Mouse (Mus musculus) thymus, adult 2 months (tissue): ENCODE data around the gene Hyal3. TPM values are rescaled to one million over a fixed set of nuclear protein-coding genes. Genes with fewer than 3 reads are reported as not detected.
A peak's percentile ranks its signal among the peaks of the same experiment; 100 is the strongest.

ENCODE experiments used
- DNase-seq: peaks from one replicate; pipeline ENCODE4 v3.0.0; 2021
- H3K27ac ChIP-seq: fragments of 200-500 bp; 2 replicates; pipeline ENCODE4 v1.5.1; 2012; ENCODE audit warnings: low read length, control low read depth; ENCODE audit not compliant: control insufficient read depth, insufficient read depth
- H3K27me3 ChIP-seq: fragments of 200-500 bp; 2 replicates; pipeline ENCODE4 v1.6.1; 2012; ENCODE audit warnings: mild to moderate bottlenecking, low read length, moderate library complexity, mixed read lengths; ENCODE audit not compliant: control insufficient read depth, insufficient read depth
- H3K36me3 ChIP-seq: fragments of 200-500 bp; 2 replicates; pipeline ENCODE4 v1.6.1; 2012; ENCODE audit warnings: mild to moderate bottlenecking, low read length, moderate library complexity; ENCODE audit not compliant: control insufficient read depth, insufficient read depth
- H3K4me1 ChIP-seq: fragments of 200-500 bp; replicated peaks from 2 replicates; pipeline ENCODE4 v1.6.1; 2012; ENCODE audit warnings: low read length; ENCODE audit not compliant: control insufficient read depth, insufficient read depth
- H3K4me3 ChIP-seq: fragments of 200-500 bp; 2 replicates; pipeline ENCODE4 v1.5.1; 2012; ENCODE audit warnings: mild to moderate bottlenecking, low read length, control low read depth, moderate library complexity; ENCODE audit not compliant: control insufficient read depth, insufficient read depth
- CTCF ChIP-seq: fragments of 200-500 bp; IDR thresholded peaks from 2 replicates; pipeline ENCODE4 v1.5.1; 2012; ENCODE audit warnings: mild to moderate bottlenecking, control low read depth, low read length, moderate library complexity, borderline replicate concordance; ENCODE audit not compliant: control insufficient read depth, poor library complexity, insufficient read depth; ENCODE audit errors: extremely low read depth
- POLR2A ChIP-seq: fragments of 200-500 bp; IDR thresholded peaks from 2 replicates; pipeline ENCODE4 v1.6.1; 2012; ENCODE audit warnings: mild to moderate bottlenecking, low read length, control low read depth, moderate library complexity; ENCODE audit not compliant: control insufficient read depth, poor library complexity, insufficient read depth; ENCODE audit errors: extremely low read depth
- WGBS: fragments of 180-500 bp; shearing (Covaris S2); methylation state at CpG from one replicate; pipeline ENCODE4 v1.1.7; 2018; 5-methylcytosine and 5-hydroxymethylcytosine counted together
- polyA plus RNA-seq: library from polyadenylated mRNA; depleted of rRNA; stranded (reverse); fragments of >200 nt; gene quantifications from 2 replicates; pipeline ENCODE4 v1.2.3, GENCODE M21; 2012; rRNA removed

Gene Hyal3
- polyA plus RNA-seq, 1 experiment, result 2.4 TPM

GRCm38 (mm10) chr9:107633091-107633660, 52.6 kb downstream of the Hyal3 start:
- H3K27ac ChIP-seq, result peak overlapping the region; percentile 80
- peak overlapping the region; percentile 85 for H3K4me3 ChIP-seq
- under 1% methylated on average over 33 of the region's 33 CpGs for WGBS
- DNase-seq, result peak; percentile 88
- peaks cover 52% of the 10 kb centered on the region for H3K4me1 ChIP-seq
- H3K36me3 ChIP-seq, result no peaks in the 10 kb centered on the region
- TF ChIP-seq POLR2A, result peak; percentile 98
- no peak for TF ChIP-seq CTCF
- H3K27me3 ChIP-seq, result no peaks in the 10 kb centered on the region

DNA sequence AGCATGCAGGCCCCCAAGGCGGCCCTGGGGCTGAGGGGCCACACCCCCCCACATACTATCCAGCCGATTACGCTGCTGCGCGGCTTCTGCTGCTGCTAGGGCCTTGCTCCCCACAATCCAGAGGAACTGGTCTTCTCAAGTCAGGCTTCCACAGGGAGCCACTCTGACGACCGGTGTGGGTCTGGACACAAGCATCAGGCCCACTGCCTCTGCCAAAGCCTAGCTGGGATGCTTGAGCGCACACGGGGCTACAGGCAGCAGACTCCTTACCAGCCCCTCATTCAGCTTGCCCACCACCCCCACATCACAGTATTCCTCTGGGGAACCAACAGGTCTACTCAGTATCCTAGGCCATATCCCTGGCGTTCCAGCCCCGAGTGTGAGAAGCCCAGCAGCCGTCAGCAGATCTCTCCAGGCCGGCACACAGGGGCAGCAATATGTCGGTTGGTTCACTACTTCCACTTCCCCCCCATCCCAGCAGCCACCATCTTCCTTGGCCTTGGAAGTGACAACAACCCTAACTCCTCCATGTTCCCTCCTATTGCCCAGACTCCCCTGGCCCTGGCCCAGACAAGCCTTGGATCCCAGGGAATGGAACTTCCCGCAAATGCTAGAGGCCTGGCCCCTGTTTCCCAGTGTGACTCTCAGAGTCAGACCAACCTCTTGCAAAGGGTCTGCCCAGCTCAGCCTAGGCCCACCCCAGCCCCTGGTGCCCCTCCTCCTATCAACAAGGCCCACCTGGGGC, 53.2 kb downstream of the Hyal3 start:
- peaks cover 45% of the 10 kb centered on the region for H3K4me1 ChIP-seq
- H3K4me3 ChIP-seq, result peak overlapping the region; percentile 85
- WGBS, result 2% methylated on average over 15 of the region's 15 CpGs
- peak overlapping the region; percentile 77 for H3K27ac ChIP-seq
- no peak for DNase-seq
- TF ChIP-seq POLR2A (no peak), CTCF (no peak)
- no peaks in the 10 kb centered on the region for H3K27me3 ChIP-seq
- H3K36me3 ChIP-seq, result no peaks in the 10 kb centered on the region

DNA sequence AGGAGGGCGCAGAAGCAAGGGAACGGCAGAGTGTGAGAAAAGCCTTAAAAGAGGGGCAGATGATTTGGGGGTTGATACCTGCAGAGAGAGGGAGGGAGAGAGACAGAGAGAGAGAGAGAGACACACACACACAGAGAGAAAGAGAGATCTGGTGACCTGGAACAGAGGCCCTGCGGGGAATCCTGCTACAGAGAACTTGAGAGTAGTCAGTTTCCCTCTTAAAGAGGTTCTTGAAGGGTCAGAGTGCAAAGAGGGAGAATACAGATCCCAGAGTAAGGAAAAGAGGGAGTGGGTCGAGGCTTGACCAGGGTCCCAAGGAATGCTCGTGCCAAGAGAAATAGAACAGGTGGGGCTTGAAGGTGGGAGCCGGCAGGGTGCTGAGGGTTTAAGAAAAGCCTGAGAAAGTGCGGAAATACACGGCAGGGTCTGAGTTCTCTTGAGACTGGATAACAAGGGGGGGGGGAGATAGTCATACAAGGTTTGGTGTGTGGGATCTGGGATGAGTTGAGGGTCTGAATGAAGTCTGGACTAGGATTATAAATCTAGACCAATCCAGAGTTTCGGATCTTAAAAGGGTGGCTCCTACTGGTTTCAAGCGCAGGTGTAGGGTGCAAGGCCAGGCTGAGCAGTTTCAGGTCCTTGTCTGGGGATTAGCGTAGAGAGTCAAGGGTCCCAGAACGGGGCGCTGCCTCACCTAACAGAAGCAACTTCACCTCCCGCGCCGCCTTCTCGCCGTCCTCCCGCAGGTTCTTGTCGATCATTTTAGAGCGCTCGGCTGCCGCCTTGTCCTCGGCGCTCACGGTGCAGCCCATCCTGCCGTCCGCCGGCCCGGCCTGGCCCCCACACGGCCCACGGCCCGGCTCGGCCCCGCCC, 54.0 kb downstream of the Hyal3 start:
- Histone ChIP-seq H3K36me3 (no peaks in the 10 kb centered on the region), H3K4me3 (peak overlapping the region; percentile 85), H3K27ac (peak overlapping the region; percentile 77), H3K4me1 (peaks cover 37% of the 10 kb centered on the region), H3K27me3 (no peaks in the 10 kb centered on the region)
- DNase-seq, result peak; percentile 51
- no peak for TF ChIP-seq POLR2A
- TF ChIP-seq CTCF, result no peak
- WGBS, result under 1% methylated on average over 35 of the region's 35 CpGs

GRCm38 (mm10) chr9:107635279-107636028, 54.8 kb downstream of the Hyal3 start, which contains the start of gene Gnai2:
Gnai2 (minus strand) TSS chr9:107635367.
- peak; percentile 98 for DNase-seq
- 1% methylated on average over 38 of the region's 38 CpGs for WGBS
- no peaks in the 10 kb centered on the region for H3K27me3 ChIP-seq
- H3K36me3 ChIP-seq, result no peaks in the 10 kb centered on the region
- peaks cover 35% of the 10 kb centered on the region for H3K4me1 ChIP-seq
- H3K27ac ChIP-seq, result peak within 1 kb of the TSS; percentile 77
- H3K4me3 ChIP-seq, result peak within 1 kb of the TSS; percentile 85
- TF ChIP-seq POLR2A (peak; percentile 98), CTCF (peak; percentile 65; the same call in 1 of the 2 replicates)

Other genes starting within 250 kb of the Hyal3 start
- 23.6 and 25.5 TPM in 2 replicates for gene Hemk1, start 242.5 kb upstream of the Hyal3 start, polyA plus RNA-seq
- gene 6430571L13Rik, start 240.2 kb upstream of the Hyal3 start, polyA plus RNA-seq, result 0.91 and 1.2 TPM in 2 replicates
- gene Cacna2d2, start 181.2 kb upstream of the Hyal3 start, polyA plus RNA-seq, result 7.7 and 8.9 TPM in 2 replicates
- gene Tmem115, start 46.9 kb upstream of the Hyal3 start, polyA plus RNA-seq, result 49.6 and 55.7 TPM in 2 replicates
- 78.7 and 84.3 TPM in 2 replicates for gene Cyb561d2, start 38.6 kb upstream of the Hyal3 start, polyA plus RNA-seq
- 74.5 and 83.5 TPM in 2 replicates for gene Nprl2, start 38.6 kb upstream of the Hyal3 start, polyA plus RNA-seq
- 2.9 and 3.4 TPM in 2 replicates for gene Zmynd10, start 33.5 kb upstream of the Hyal3 start, polyA plus RNA-seq
- gene Rassf1, start 29.3 kb upstream of the Hyal3 start, polyA plus RNA-seq, result 48.8 and 50.8 TPM in 2 replicates
- gene Tusc2, start 17.6 kb upstream of the Hyal3 start, polyA plus RNA-seq, result 67.3 and 68.1 TPM in 2 replicates
- gene Hyal2, start 12.9 kb upstream of the Hyal3 start, polyA plus RNA-seq, result 35.6 and 39.8 TPM in 2 replicates
- 8.3 and 10.9 TPM in 2 replicates for gene Hyal1, start 3.9 kb upstream of the Hyal3 start, polyA plus RNA-seq
- gene Naa80, start 1.9 kb upstream of the Hyal3 start, polyA plus RNA-seq, result 102 and 103 TPM in 2 replicates
- gene Ifrd2, start 6.8 kb downstream of the Hyal3 start, polyA plus RNA-seq, result 65.1 and 67.4 TPM in 2 replicates
- 4.3 and 4.9 TPM in 2 replicates for gene Sema3b, start 28.4 kb downstream of the Hyal3 start, polyA plus RNA-seq
- gene Gnai2, start 54.5 kb downstream of the Hyal3 start, polyA plus RNA-seq, result 1,154 and 1,267 TPM in 2 replicates
- 9.1 and 11.2 TPM in 2 replicates for gene Slc38a3, start 88.7 kb downstream of the Hyal3 start, polyA plus RNA-seq
- gene Gnat1, start 98.9 kb downstream of the Hyal3 start, polyA plus RNA-seq, result 0.13 and 0.34 TPM in 2 replicates
- gene Sema3f, start 129.7 kb downstream of the Hyal3 start, polyA plus RNA-seq, result 35.5 and 41.3 TPM in 2 replicates
- 176 and 197 TPM in 2 replicates for gene Rbm5, start 190.2 kb downstream of the Hyal3 start, polyA plus RNA-seq